ENCODE assay signal across 9 mouse cellular contexts in the genomic region with DNA sequence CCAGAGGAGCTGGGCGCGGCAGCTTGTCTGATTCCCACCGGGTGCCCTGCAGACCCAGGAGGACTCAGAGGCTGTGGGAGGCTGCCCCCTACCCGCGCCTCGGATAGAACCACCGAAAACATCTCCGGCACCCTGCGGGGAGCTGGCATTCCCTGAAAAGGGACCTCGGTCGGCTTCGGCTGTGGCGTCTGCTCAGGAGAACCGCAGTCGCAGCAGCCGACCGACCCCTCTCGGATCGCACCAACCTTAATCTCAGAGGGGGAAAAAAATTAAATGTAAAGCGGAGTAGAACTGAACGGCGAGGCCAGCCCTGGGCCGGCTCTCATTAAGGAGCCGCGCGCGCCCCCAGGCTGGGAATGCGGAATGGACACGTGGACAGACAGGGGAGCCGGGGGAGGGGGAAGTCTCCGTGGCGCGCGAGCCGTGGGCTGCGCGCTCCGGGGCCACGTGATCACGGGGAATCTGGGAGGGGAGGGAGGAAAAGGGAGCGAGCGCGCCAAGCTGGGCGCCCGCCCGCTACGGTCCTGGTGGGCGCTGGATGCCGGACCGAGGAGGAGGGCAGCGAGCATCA. TPM values are rescaled to one million over a fixed set of nuclear protein-coding genes. Genes with fewer than 3 reads are reported as not detected.
DNase-seq lines count a peak whose midpoint lies in the region; ATAC-seq and TF ChIP-seq lines count a peak whose summit lies in the region.
"Had no signal": no experiment of that assay in that cellular context is flagged by ENCODE, and none has a peak within 500 bp of the region (broad histone marks: within the 10 kb centered on the region; RNA-seq: fewer than 3 reads in every experiment).

No protein-coding gene starts in this region.

- no peak overlapping the region for H3K27ac ChIP-seq in heart, embryonic 15.5 days
- no peak overlapping the region for H3K27ac ChIP-seq in midbrain, embryonic 11.5 days (ENCODE audit: low read depth, low read length)
- no peak overlapping the region for H3K27ac ChIP-seq in stomach, postnatal 0 days (replicated peaks)

- WGBS in heart, embryonic 15.5 days = under 1% methylated on average over 50 of the region's 51 CpGs
- under 1% methylated on average over 47 of the region's 51 CpGs for WGBS in midbrain, embryonic 11.5 days
- 0% methylated on average over 51 of the region's 51 CpGs for WGBS in stomach, postnatal 0 days

- peak; percentile 36 for TF ChIP-seq CTCF in stomach, postnatal 0 days (IDR thresholded peaks at IDR 0.05; ENCODE audit: low read depth)

- TF ChIP-seq EP300 in stomach, postnatal 0 days (optimal IDR thresholded peaks at IDR 0.05) = no peak

- no peak overlapping the region for H3K9ac ChIP-seq in heart, embryonic 15.5 days
- peak overlapping the region; percentile 60 for H3K9ac ChIP-seq in midbrain, embryonic 11.5 days (ENCODE audit: low read length)
- no peak overlapping the region for H3K9ac ChIP-seq in stomach, postnatal 0 days (ENCODE audit: low read length)

- H3K4me1 ChIP-seq in heart, embryonic 15.5 days (replicated peaks) = peaks cover 33% of the 10 kb centered on the region
- peaks cover 16% of the 10 kb centered on the region for H3K4me1 ChIP-seq in midbrain, embryonic 11.5 days (ENCODE audit: control insufficient read depth, insufficient read depth, low read length)
- H3K4me1 ChIP-seq in stomach, postnatal 0 days (replicated peaks; ENCODE audit: control insufficient read depth, insufficient read depth) = 0 out of 2 replicates have a peak, but pooled peaks cover 4% of the 10 kb centered on the region

- H3K9me3 ChIP-seq in heart, embryonic 15.5 days (replicated peaks) = no peaks in the 10 kb centered on the region
- no peaks in the 10 kb centered on the region for H3K9me3 ChIP-seq in midbrain, embryonic 11.5 days (ENCODE audit: control insufficient read depth, low read length)
- H3K9me3 ChIP-seq in stomach, postnatal 0 days (ENCODE audit: control insufficient read depth, low read length) = no peaks in the 10 kb centered on the region

- peak; percentile 37; the same call in 1 of the 2 replicates for ATAC-seq in heart, embryonic 15.5 days (replicated peaks; ENCODE audit: insufficient number of reproducible peaks, insufficient read depth, low FRiP score, low read depth)
- ATAC-seq in midbrain, embryonic 11.5 days (ENCODE audit: low FRiP score) = peak; percentile 68
- ATAC-seq in stomach, postnatal 0 days (ENCODE audit: low FRiP score, low TSS enrichment) = peak; percentile 34; the same call in 1 of the 2 replicates
- no peak for ATAC-seq in CD4-positive, CD25-positive, alpha-beta regulatory T cell, adult 4 months

- H3K27me3 ChIP-seq in heart, embryonic 15.5 days = peaks cover 96% of the 10 kb centered on the region
- H3K27me3 ChIP-seq in midbrain, embryonic 11.5 days (ENCODE audit: control insufficient read depth, insufficient read depth, low read length) = peaks cover 55% of the 10 kb centered on the region
- peaks cover 13% of the 10 kb centered on the region for H3K27me3 ChIP-seq in stomach, postnatal 0 days (ENCODE audit: control insufficient read depth, insufficient read depth, low read length)

- peak; percentile 22 for DNase-seq in ovary, postnatal 36 days (ENCODE audit: low spot score)
- DNase-seq in ovary, postnatal 14 days (ENCODE audit: low spot score) = no peak
- peak; percentile 46 for DNase-seq in embryo, embryonic 11.5 days (ENCODE audit: low read depth, low spot score)
- DNase-seq in layer of hippocampus, postnatal 14 days (ENCODE audit: low spot score in 2 of 2) = peak; percentile 74 to 80
- DNase-seq in midbrain, embryonic 11.5 days (ENCODE audit: low spot score, missing footprints) = peak; percentile 95
- peak; percentile 51 for DNase-seq in stomach, postnatal 0 days (ENCODE audit: low spot score)

- H3K36me3 ChIP-seq in heart, embryonic 15.5 days = no peaks in the 10 kb centered on the region
- H3K36me3 ChIP-seq in midbrain, embryonic 11.5 days (ENCODE audit: control insufficient read depth, insufficient read depth, low read length) = no peaks in the 10 kb centered on the region
- no peaks in the 10 kb centered on the region for H3K36me3 ChIP-seq in stomach, postnatal 0 days (ENCODE audit: control insufficient read depth, insufficient read depth, low read length)

- peak overlapping the region; percentile 56 for H3K4me3 ChIP-seq in heart, embryonic 15.5 days
- H3K4me3 ChIP-seq in midbrain, embryonic 11.5 days (ENCODE audit: low read depth, low read length) = peak overlapping the region; percentile 54
- peak overlapping the region; percentile 48 for H3K4me3 ChIP-seq in stomach, postnatal 0 days (ENCODE audit: low read depth, low read length)
- H3K4me3 ChIP-seq: myocyte had no signal

- peak overlapping the region; percentile 92 for H3K4me2 ChIP-seq in heart, embryonic 15.5 days
- peak overlapping the region; percentile 96 for H3K4me2 ChIP-seq in midbrain, embryonic 11.5 days
- peak overlapping the region; percentile 67 for H3K4me2 ChIP-seq in stomach, postnatal 0 days (replicated peaks; ENCODE audit: low read depth)

RNA-seq across cellular contexts. Expression of a gene that starts 1.6 kb away (rescaled TPM):
- 0.06 and 0.22 TPM in 2 replicates for polyA plus RNA-seq in heart, embryonic 15.5 days (2015; fragmentation: Nextera tagmentation; extraction: Ambion mirVana)
- total RNA-seq in layer of hippocampus, postnatal 14 days (2021) = 10 to 100 TPM in 1 of 2 experiments, 1 to 10 TPM in 1; 9.9 to 13.9 TPM
- 1.0 and 1.6 TPM in 2 replicates for polyA plus RNA-seq in midbrain, embryonic 11.5 days (2014; fragmentation: Nextera tagmentation; extraction: Ambion mirVana)
- 0.17 and 0.21 TPM in 2 replicates for polyA plus RNA-seq in stomach, postnatal 0 days (2015; fragmentation: Nextera tagmentation; extraction: Ambion mirVana)
- polyA plus RNA-seq in CD4-positive, CD25-positive, alpha-beta regulatory T cell, adult 4 months (2017; shearing (Covaris generic)) = not detected
- polyA plus RNA-seq: myocyte had no signal
